ENCODE assay signal across 8 mouse cellular contexts in genomic region chr11:62278027-62278426, GRCm38 (mm10). TPM values are rescaled to one million over a fixed set of nuclear protein-coding genes. Genes with fewer than 3 reads are reported as not detected.
DNase-seq lines count a peak whose midpoint lies in the region; ATAC-seq and TF ChIP-seq lines count a peak whose summit lies in the region.

No protein-coding gene starts in this region.

- 0 out of 2 replicates have a peak, but pooled peaks cover 3% of the 10 kb centered on the region for H3K36me3 ChIP-seq in embryonic facial prominence, embryonic 14.5 days (ENCODE audit: control insufficient read depth, insufficient read depth, low read length)
- no peaks in the 10 kb centered on the region for H3K36me3 ChIP-seq in intestine, embryonic 16.5 days (ENCODE audit: control insufficient read depth, insufficient read depth, low read length)
- peaks cover 1% of the 10 kb centered on the region; the same call in 1 of the 2 replicates for H3K36me3 ChIP-seq in liver, postnatal 0 days (replicated peaks; ENCODE audit: insufficient read depth, low read length)

- 16% methylated on average over 5 of the region's 5 CpGs for WGBS in embryonic facial prominence, embryonic 14.5 days
- 16% methylated on average over 5 of the region's 5 CpGs for WGBS in intestine, embryonic 16.5 days
- WGBS in liver, postnatal 0 days (ENCODE audit: insufficient replicate concordance): 8% methylated on average over 5 of the region's 5 CpGs

- no peak for ATAC-seq in cerebellum, adult (ENCODE audit: insufficient number of reproducible peaks, low FRiP score, low TSS enrichment)
- no peak for ATAC-seq in embryonic facial prominence, embryonic 14.5 days (ENCODE audit: low read depth)
- ATAC-seq in intestine, embryonic 16.5 days: peak; percentile 82
- peak; percentile 23 for ATAC-seq in liver, postnatal 0 days

- no peak overlapping the region for H3K27ac ChIP-seq in embryonic facial prominence, embryonic 14.5 days (replicated peaks; ENCODE audit: low read depth, low read length)
- H3K27ac ChIP-seq in intestine, embryonic 16.5 days (ENCODE audit: low read length): 0 out of 2 replicates have a peak overlapping the region, but pooled peaks have one; percentile 17
- H3K27ac ChIP-seq in liver, postnatal 0 days (ENCODE audit: low read depth): no peak overlapping the region

- no peak overlapping the region for H3K4me3 ChIP-seq in embryonic facial prominence, embryonic 14.5 days (ENCODE audit: low read depth, low read length)
- H3K4me3 ChIP-seq in intestine, embryonic 16.5 days (ENCODE audit: low read length): no peak overlapping the region
- no peak overlapping the region for H3K4me3 ChIP-seq in liver, postnatal 0 days (ENCODE audit: low read depth, low read length)

- H3K27me3 ChIP-seq in embryonic facial prominence, embryonic 14.5 days (replicated peaks; ENCODE audit: control insufficient read depth, insufficient read depth, low read length): no peaks in the 10 kb centered on the region
- no peaks in the 10 kb centered on the region for H3K27me3 ChIP-seq in intestine, embryonic 16.5 days (replicated peaks; ENCODE audit: control insufficient read depth, insufficient read depth, low read length)
- H3K27me3 ChIP-seq in liver, postnatal 0 days (ENCODE audit: insufficient read depth, low read length): no peaks in the 10 kb centered on the region

- peak; percentile 26 for DNase-seq in cerebellum, adult 11 months
- DNase-seq in urinary bladder, postnatal 14 days (ENCODE audit: low spot score): peak; percentile 82
- DNase-seq in urinary bladder, postnatal 10 days (ENCODE audit: low spot score): no peak
- peak; percentile 49 for DNase-seq in embryonic facial prominence, embryonic 14.5 days (ENCODE audit: low spot score)
- DNase-seq in liver, postnatal 0 days: peak; percentile 86
- peak; percentile 18 for DNase-seq in skeletal muscle tissue, adult 2 months (ENCODE audit: low read depth, low spot score)

- TF ChIP-seq CTCF in liver, postnatal 0 days (IDR thresholded peaks at IDR 0.05; ENCODE audit: low read depth): peak; percentile 88

- no peak overlapping the region for H3K4me2 ChIP-seq in embryonic facial prominence, embryonic 14.5 days (ENCODE audit: low read depth, low read length)
- H3K4me2 ChIP-seq in intestine, embryonic 16.5 days (ENCODE audit: low read depth, low read length): no peak overlapping the region
- H3K4me2 ChIP-seq in liver, postnatal 0 days (ENCODE audit: low read depth, low read length): no peak overlapping the region; the same call in 1 of the 2 replicates

- TF ChIP-seq EP300 in liver, postnatal 0 days (IDR thresholded peaks at IDR 0.05; ENCODE audit: low read depth): no peak

- peaks cover 9% of the 10 kb centered on the region; the same call in 1 of the 2 replicates for H3K4me1 ChIP-seq in embryonic facial prominence, embryonic 14.5 days (ENCODE audit: control insufficient read depth, insufficient read depth, low read length)
- H3K4me1 ChIP-seq in intestine, embryonic 16.5 days (ENCODE audit: control insufficient read depth, insufficient read depth, low read length): 0 out of 2 replicates have a peak, but pooled peaks cover 6% of the 10 kb centered on the region
- peaks cover 7% of the 10 kb centered on the region for H3K4me1 ChIP-seq in liver, postnatal 0 days (ENCODE audit: insufficient read depth)

- H3K9ac ChIP-seq in embryonic facial prominence, embryonic 14.5 days (ENCODE audit: low read depth, low read length): no peak overlapping the region
- H3K9ac ChIP-seq in intestine, embryonic 16.5 days (ENCODE audit: low read depth, low read length): no peak overlapping the region
- no peak overlapping the region for H3K9ac ChIP-seq in liver, postnatal 0 days (replicated peaks)

- no peaks in the 10 kb centered on the region for H3K9me3 ChIP-seq in embryonic facial prominence, embryonic 14.5 days (ENCODE audit: control insufficient read depth, low read length)
- H3K9me3 ChIP-seq in intestine, embryonic 16.5 days (ENCODE audit: control insufficient read depth, low read length): no peaks in the 10 kb centered on the region
- H3K9me3 ChIP-seq in liver, postnatal 0 days (ENCODE audit: low read length): no peaks in the 10 kb centered on the region

RNA-seq across cellular contexts. Expression of gene Zswim7, which starts 3.1 kb away (rescaled TPM):
- 25.2 and 27.0 TPM in 2 replicates for polyA plus RNA-seq in embryonic facial prominence, embryonic 14.5 days (2014; fragmentation: Nextera tagmentation; extraction: Ambion mirVana)
- 26.1 and 28.0 TPM in 2 replicates for polyA plus RNA-seq in intestine, embryonic 16.5 days (2015; fragmentation: Nextera tagmentation; extraction: Ambion mirVana)
- 16.3 and 16.4 TPM in 2 replicates for polyA plus RNA-seq in liver, postnatal 0 days (2015; fragmentation: Nextera tagmentation; extraction: Ambion mirVana)

RNA-seq across cellular contexts. Expression of gene Ttc19, which starts 3.2 kb away (rescaled TPM):
- polyA plus RNA-seq in embryonic facial prominence, embryonic 14.5 days (2014; fragmentation: Nextera tagmentation; extraction: Ambion mirVana): 16.7 and 17.5 TPM in 2 replicates
- 13.2 and 14.4 TPM in 2 replicates for polyA plus RNA-seq in intestine, embryonic 16.5 days (2015; fragmentation: Nextera tagmentation; extraction: Ambion mirVana)
- 4.8 and 4.9 TPM in 2 replicates for polyA plus RNA-seq in liver, postnatal 0 days (2015; fragmentation: Nextera tagmentation; extraction: Ambion mirVana)

RNA-seq across cellular contexts. Expression of gene Adora2b, which starts 29.2 kb away (rescaled TPM):
- 12.0 and 13.8 TPM in 2 replicates for polyA plus RNA-seq in embryonic facial prominence, embryonic 14.5 days (2014; fragmentation: Nextera tagmentation; extraction: Ambion mirVana)
- polyA plus RNA-seq in intestine, embryonic 16.5 days (2015; fragmentation: Nextera tagmentation; extraction: Ambion mirVana): 9.7 and 14.0 TPM in 2 replicates
- 0.59 and 0.61 TPM in 2 replicates for polyA plus RNA-seq in liver, postnatal 0 days (2015; fragmentation: Nextera tagmentation; extraction: Ambion mirVana)

Comparison
In these comparisons a context has a peak if more than half of its experiments do, and no peak if none do; other contexts are left out.
1. ATAC-seq: peak in intestine, embryonic 16.5 days (single experiment) and liver, postnatal 0 days (single experiment); none in cerebellum, adult (single experiment) and embryonic facial prominence, embryonic 14.5 days (single experiment).